Mouse (Mus musculus): ENCODE results near the gene Uchl3. TPM values are rescaled to one million over a fixed set of nuclear protein-coding genes. Genes with fewer than 3 reads are reported as not detected.
A peak's percentile ranks its signal among the peaks of the same experiment; 100 is the strongest.

Uchl3 gene
- total RNA-seq, 2 experiments from 2014 or later, result 23.6 to 26.7 TPM

- intact Hi-C loops (cut with DNase I), result no loop called here
- no peak for DNase-seq
These were observed 10.5 kb downstream of the Uchl3 start for GRCm38 (mm10) chr14:101664274-101664673.

GRCm38 (mm10) chr14:101666056-101666455, 12.3 kb downstream of the Uchl3 start:
- DNase-seq, result no peak
- intact Hi-C loops (cut with DNase I), result no loop called here

- intact Hi-C loops (cut with DNase I), result no loop called here
These were observed 12.8 kb downstream of the Uchl3 start for GRCm38 (mm10) chr14:101666536-101666935.

GRCm38 (mm10) chr14:101668626-101669025, 14.9 kb downstream of the Uchl3 start:
- no peak for DNase-seq
- intact Hi-C loops (cut with DNase I), result no loop called here

More at GRCm38 (mm10) chr14:101666536-101666935, 12.8 kb downstream of the Uchl3 start:
- no peak for DNase-seq

- no peak for DNase-seq
- intact Hi-C loops (cut with DNase I), result no loop called here
These were observed 18.5 kb downstream of the Uchl3 start for GRCm38 (mm10) chr14:101672226-101672625.

- no peak for DNase-seq
- intact Hi-C loops (cut with DNase I), result no loop called here
These were observed 33.9 kb downstream of the Uchl3 start for GRCm38 (mm10) chr14:101687696-101688095.

- intact Hi-C loops (cut with DNase I), result no loop called here
- peak in 1 of 2 experiments; percentile 4 for DNase-seq
These were observed 34.6 kb downstream of the Uchl3 start for GRCm38 (mm10) chr14:101688406-101688805.

- no peak for DNase-seq
- intact Hi-C loops (cut with DNase I), result no loop called here
These were observed 50.7 kb downstream of the Uchl3 start for GRCm38 (mm10) chr14:101704479-101704878.

GRCm38 (mm10) chr14:101707088-101707487, 53.3 kb downstream of the Uchl3 start:
- no peak for DNase-seq
- intact Hi-C loops (cut with DNase I), result no loop called here

- intact Hi-C loops (cut with DNase I), result no loop called here
- no peak for DNase-seq
These were observed 60.6 kb downstream of the Uchl3 start for GRCm38 (mm10) chr14:101714414-101714813.

- DNase-seq, result peak; percentile 67 to 74
- intact Hi-C loops (cut with DNase I), result no loop called here
These were observed 75.6 kb downstream of the Uchl3 start, which contains the start of the genes Gm9922 and Lmo7 for GRCm38 (mm10) chr14:101729237-101729971. Gm9922 (minus strand) TSS chr14:101729814. Lmo7 (plus strand) TSS chr14:101729957.

GRCm38 (mm10) chr14:101729972-101730692, 76.4 kb downstream of the Uchl3 start:
- DNase-seq, result peak in 1 of 2 experiments; percentile 3
- intact Hi-C loops (cut with DNase I), result no loop called here

- no peak for DNase-seq
- intact Hi-C loops (cut with DNase I), result no loop called here
These were observed 80.0 kb downstream of the Uchl3 start for GRCm38 (mm10) chr14:101733542-101734303.

GRCm38 (mm10) chr14:101737501-101737900, 83.7 kb downstream of the Uchl3 start:
- intact Hi-C loops (cut with DNase I), result no loop called here
- no peak for DNase-seq

Other genes with a start within 250 kb of the Uchl3 start
- 10 to 100 TPM; 43.4 to 47.7 TPM for gene Tbc1d4, start 44.8 kb upstream of the Uchl3 start, total RNA-seq (2021)
- 10 to 100 TPM; 26.0 to 29.4 TPM for gene Commd6, start 13.3 kb upstream of the Uchl3 start, total RNA-seq (2021)
- 1 to 10 TPM; 1.2 to 1.3 TPM for gene Gm9922, start 75.8 kb downstream of the Uchl3 start, total RNA-seq (2021)
- gene Lmo7, start 76.0 kb downstream of the Uchl3 start, total RNA-seq (2021), result 100 to 1,000 TPM; 375 to 378 TPM

All from heart, postnatal 14 days (tissue).